Mouse (Mus musculus) myocyte (in vitro differentiated cells): Measurements from ENCODE around the gene Plcb2.

Experiments used
- MAX ChIP-seq: IDR thresholded peaks from one replicate; pipeline ENCODE4 v1.6.1; 2011; ENCODE audit warnings: low read depth, mild to moderate bottlenecking, control low read depth
- MYOG ChIP-seq, 3 experiments: IDR thresholded peaks; one replicate each; pipeline ENCODE4 v1.6.1; 2011; ENCODE audit warnings: control low read depth in 2 of 3, low read depth in 2 of 3, mild to moderate bottlenecking in 2 of 3; ENCODE audit not compliant: insufficient read length in 2 of 3, control insufficient read depth in 1 of 3, insufficient read depth in 1 of 3
- POLR2A ChIP-seq: IDR thresholded peaks from one replicate; pipeline ENCODE4 v1.6.1; 2011; ENCODE audit warnings: low read depth, mild to moderate bottlenecking, control low read depth, moderate library complexity; ENCODE audit not compliant: insufficient read length
- TCF12 ChIP-seq: IDR thresholded peaks from one replicate; pipeline ENCODE4 v1.6.1; 2011; ENCODE audit warnings: mild to moderate bottlenecking, control low read depth; ENCODE audit not compliant: poor library complexity, insufficient read depth, severe bottlenecking

- TF ChIP-seq MYOG (IDR thresholded peaks at IDR 0.05; ENCODE audit: control insufficient read depth in 1 of 3, insufficient read depth in 1 of 3, insufficient read length in 2 of 3, low read depth in 2 of 3) (peak in 1 of 3 experiments; percentile 4), MAX (no peak), POLR2A (peak; percentile 88), TCF12 (no peak)
Observed at GRCm38 (mm10) chr2:118745232-118745884, 17.1 kb upstream of the Plcb2 start, which contains the start of gene Inafm2.
